Mouse (Mus musculus) thymus, adult 2 months (tissue): ENCODE data around the gene Lrch1.

Experiments
- CTCF ChIP-seq: fragments of 200-500 bp; IDR thresholded peaks from 2 replicates; pipeline ENCODE4 v1.5.1; 2012; ENCODE audit warnings: mild to moderate bottlenecking, control low read depth, low read length, moderate library complexity, borderline replicate concordance; ENCODE audit not compliant: control insufficient read depth, poor library complexity, insufficient read depth; ENCODE audit errors: extremely low read depth
- POLR2A ChIP-seq: fragments of 200-500 bp; IDR thresholded peaks from 2 replicates; pipeline ENCODE4 v1.6.1; 2012; ENCODE audit warnings: mild to moderate bottlenecking, low read length, control low read depth, moderate library complexity; ENCODE audit not compliant: control insufficient read depth, poor library complexity, insufficient read depth; ENCODE audit errors: extremely low read depth

DNA sequence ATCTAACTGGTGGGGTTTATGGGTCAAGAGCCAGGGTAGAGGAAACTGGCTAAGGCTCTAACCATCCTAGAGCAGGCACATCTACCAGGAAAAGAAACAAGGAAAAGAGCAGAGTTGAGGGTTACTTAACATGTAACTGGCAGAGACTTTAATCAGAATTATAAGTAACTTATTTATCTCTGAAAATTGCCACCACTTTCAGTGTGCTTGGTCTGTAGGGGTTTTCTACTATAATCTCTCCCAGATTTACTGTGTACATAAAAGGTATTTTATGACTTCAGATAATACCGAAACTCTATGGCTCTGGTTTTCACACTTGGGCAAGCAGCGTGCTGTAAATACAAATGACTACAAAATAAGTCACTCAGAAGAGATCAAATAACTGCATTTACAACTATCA, 32.0 kb downstream of the Lrch1 start:
- no peak for TF ChIP-seq POLR2A
- no peak for TF ChIP-seq CTCF
